Mouse (Mus musculus) MEL (cell line): ENCODE measurements around the gene Setdb2. TPM values are rescaled to one million over a fixed set of nuclear protein-coding genes. Genes with fewer than 3 reads are reported as not detected.

Experiments used
- DNase-seq: peaks from one replicate; pipeline ENCODE4 v3.0.0; 2011; ENCODE audit warnings: low read depth, low spot score
- H3K27ac ChIP-seq: 2 replicates; pipeline ENCODE4 v1.5.1; 2012; ENCODE audit warnings: low read depth, mild to moderate bottlenecking, control low read depth, low read length, moderate library complexity; ENCODE audit not compliant: control insufficient read depth
- H3K27me3 ChIP-seq, 2 experiments: fragments of 150-350 bp in 1 of 2; sonication (generic) in 1 of 2; 2 replicates each; pipeline ENCODE4 v1.6.1; 2012; ENCODE audit warnings: low read length in 2 of 2, mild to moderate bottlenecking in 2 of 2, improper control_type of control experiment in 1 of 2, moderate library complexity in 1 of 2; ENCODE audit not compliant: insufficient read depth in 2 of 2, control insufficient read depth in 1 of 2
- H3K36me3 ChIP-seq, 2 experiments: 2 replicates each; pipeline ENCODE4 v1.6.1; 2012 to 2014; ENCODE audit warnings: low read length in 2 of 2, improper control_type of control experiment in 1 of 2, inconsistent platforms in 1 of 2, mild to moderate bottlenecking in 1 of 2; ENCODE audit not compliant: insufficient read depth in 2 of 2, control insufficient read depth in 1 of 2
- H3K4me1 ChIP-seq, 2 experiments: fragments of 150-350 bp in 1 of 2; sonication (generic) in 1 of 2; 2 replicates each; pipeline ENCODE4 v1.6.1; 2012; ENCODE audit warnings: low read length in 2 of 2, improper control_type of control experiment in 1 of 2, mild to moderate bottlenecking in 1 of 2; ENCODE audit not compliant: insufficient read depth in 2 of 2, control insufficient read depth in 1 of 2
- H3K4me3 ChIP-seq, 2 experiments: fragments of 150-350 bp in 1 of 2; sonication (generic) in 1 of 2; 2 replicates each; pipeline ENCODE4 v1.5.1; 2012; ENCODE audit warnings: low read depth in 2 of 2, low read length in 2 of 2, mild to moderate bottlenecking in 2 of 2, moderate library complexity in 2 of 2, control low read depth in 1 of 2, improper control_type of control experiment in 1 of 2; ENCODE audit not compliant: control insufficient read depth in 1 of 2, insufficient read depth in 1 of 2
- H3K79me2 ChIP-seq: 2 replicates; pipeline ENCODE4 v1.6.1; 2012; ENCODE audit warnings: mild to moderate bottlenecking, low read length, moderate library complexity; ENCODE audit not compliant: control insufficient read depth, poor library complexity, insufficient read depth
- H3K9ac ChIP-seq: 2 replicates; pipeline ENCODE4 v1.6.1; 2012; ENCODE audit warnings: low read depth, mild to moderate bottlenecking, control low read depth, low read length, moderate library complexity; ENCODE audit not compliant: control insufficient read depth, poor library complexity, severe bottlenecking
- H3K9me3 ChIP-seq: fragments of 150-350 bp; sonication (generic); replicated peaks from 2 replicates; pipeline ENCODE4 v1.6.1; 2012; ENCODE audit warnings: mild to moderate bottlenecking, low read length, improper control_type of control experiment, moderate library complexity; ENCODE audit not compliant: insufficient read depth
- BHLHE40 ChIP-seq: IDR thresholded peaks from 2 replicates; pipeline ENCODE4 v1.6.1; 2012; ENCODE audit warnings: low read depth, mild to moderate bottlenecking, inconsistent platforms, low read length, improper control_type of control experiment, borderline replicate concordance
- CHD1 ChIP-seq: IDR thresholded peaks from 2 replicates; pipeline ENCODE4 v1.6.1; 2012; ENCODE audit warnings: low read depth, mild to moderate bottlenecking, inconsistent platforms, low read length, improper control_type of control experiment
- CHD2 ChIP-seq: IDR thresholded peaks from 2 replicates; pipeline ENCODE4 v1.6.1; 2011; ENCODE audit warnings: low read length, improper control_type of control experiment
- CTCF ChIP-seq, 3 experiments: IDR thresholded peaks in 2 of 3; conservative IDR thresholded peaks in 1 of 3; 2 replicates each; pipeline ENCODE4 v1.5.1; 2011 to 2012; ENCODE audit warnings: low read length in 3 of 3, low read depth in 2 of 3, mild to moderate bottlenecking in 2 of 3, improper control_type of control experiment in 1 of 3, inconsistent platforms in 1 of 3, mixed read lengths in 1 of 3, moderate library complexity in 1 of 3; ENCODE audit not compliant: control insufficient read depth in 1 of 3, insufficient read depth in 1 of 3, poor library complexity in 1 of 3, severe bottlenecking in 1 of 3
- E2F4 ChIP-seq: IDR thresholded peaks from 2 replicates; pipeline ENCODE4 v1.6.1; 2011; ENCODE audit warnings: low read depth, low read length, improper control_type of control experiment, borderline replicate concordance
- ELF1 ChIP-seq: IDR thresholded peaks from 2 replicates; pipeline ENCODE4 v1.6.1; 2014; ENCODE audit warnings: low read depth, mild to moderate bottlenecking, inconsistent platforms, low read length, improper control_type of control experiment, moderate library complexity
- EP300 ChIP-seq, 2 experiments: IDR thresholded peaks; 2 replicates each; pipeline ENCODE4 v1.6.1; 2011; ENCODE audit warnings: improper control_type of control experiment in 2 of 2, low read length in 2 of 2, low read depth in 1 of 2, mild to moderate bottlenecking in 1 of 2
- ETS1 ChIP-seq: IDR thresholded peaks from 2 replicates; pipeline ENCODE4 v1.6.1; 2012; ENCODE audit warnings: low read depth, mild to moderate bottlenecking, inconsistent platforms, low read length, improper control_type of control experiment, moderate library complexity
- GATA1 ChIP-seq: IDR thresholded peaks from 2 replicates; pipeline ENCODE4 v1.6.1; 2011; ENCODE audit warnings: low read depth, low read length, improper control_type of control experiment
- JUND ChIP-seq: IDR thresholded peaks from 2 replicates; pipeline ENCODE4 v1.6.1; 2011; ENCODE audit warnings: low read depth, mild to moderate bottlenecking, improper control_type of control experiment, low read length
- MAX ChIP-seq: IDR thresholded peaks from 2 replicates; pipeline ENCODE4 v1.6.1; 2011; ENCODE audit warnings: low read length, improper control_type of control experiment
- MAZ ChIP-seq: IDR thresholded peaks from 2 replicates; pipeline ENCODE4 v1.6.1; 2012; ENCODE audit warnings: low read depth, mild to moderate bottlenecking, inconsistent platforms, low read length, improper control_type of control experiment
- MXI1 ChIP-seq: IDR thresholded peaks from 2 replicates; pipeline ENCODE4 v1.6.1; 2011; ENCODE audit warnings: mild to moderate bottlenecking, low read depth, low read length, improper control_type of control experiment
- MYC ChIP-seq: IDR thresholded peaks from 2 replicates; pipeline ENCODE4 v1.6.1; 2011; ENCODE audit warnings: low read depth, mild to moderate bottlenecking, low read length, improper control_type of control experiment, moderate library complexity
- NELFE ChIP-seq: IDR thresholded peaks from 2 replicates; pipeline ENCODE4 v1.6.1; 2011; ENCODE audit warnings: low read depth, low read length, improper control_type of control experiment
- NRF1 ChIP-seq: IDR thresholded peaks from 2 replicates; pipeline ENCODE4 v1.6.1; 2014; ENCODE audit warnings: low read depth, mild to moderate bottlenecking, inconsistent platforms, low read length, improper control_type of control experiment, moderate library complexity; ENCODE audit not compliant: poor library complexity, insufficient read depth, severe bottlenecking
- POLR2A ChIP-seq, 2 experiments: IDR thresholded peaks; 2 replicates each; pipeline ENCODE4 v1.6.1; 2011 to 2012; ENCODE audit warnings: low read length in 2 of 2, mild to moderate bottlenecking in 2 of 2, control low read depth in 1 of 2, improper control_type of control experiment in 1 of 2, low read depth in 1 of 2, moderate library complexity in 1 of 2; ENCODE audit not compliant: control insufficient read depth in 1 of 2, insufficient read depth in 1 of 2, poor library complexity in 1 of 2
- POLR2AphosphoS2 ChIP-seq: IDR thresholded peaks from 2 replicates; pipeline ENCODE4 v1.6.1; 2011; ENCODE audit warnings: low read length, improper control_type of control experiment
- POLR2AphosphoS5 ChIP-seq: IDR thresholded peaks from 2 replicates; pipeline ENCODE4 v1.6.1; 2012; ENCODE audit warnings: low read depth, borderline replicate concordance, mild to moderate bottlenecking, inconsistent platforms, low read length, moderate library complexity, mixed read lengths
- RAD21 ChIP-seq: IDR thresholded peaks from 2 replicates; pipeline ENCODE4 v1.6.1; 2011; ENCODE audit warnings: mild to moderate bottlenecking, low read depth, low read length, improper control_type of control experiment
- RCOR1 ChIP-seq: IDR thresholded peaks from 2 replicates; pipeline ENCODE4 v1.6.1; 2012; ENCODE audit warnings: low read depth, mild to moderate bottlenecking, inconsistent platforms, low read length, improper control_type of control experiment
- SIN3A ChIP-seq: IDR thresholded peaks from 2 replicates; pipeline ENCODE4 v1.6.1; 2012; ENCODE audit warnings: low read length, improper control_type of control experiment, inconsistent platforms
- SMC3 ChIP-seq: IDR thresholded peaks from 2 replicates; pipeline ENCODE4 v1.6.1; 2011; ENCODE audit warnings: low read depth, low read length, improper control_type of control experiment
- TBP ChIP-seq: IDR thresholded peaks from 2 replicates; pipeline ENCODE4 v1.8.0; 2011; ENCODE audit warnings: low read depth, low read length, improper control_type of control experiment
- TCF12 ChIP-seq: IDR thresholded peaks from 2 replicates; pipeline ENCODE4 v1.6.1; 2014; ENCODE audit warnings: low read depth, mild to moderate bottlenecking, inconsistent platforms, low read length, improper control_type of control experiment, moderate library complexity
- UBTF ChIP-seq: IDR thresholded peaks from 2 replicates; pipeline ENCODE4 v1.6.1; 2012; ENCODE audit warnings: low read depth, mild to moderate bottlenecking, inconsistent platforms, low read length, improper control_type of control experiment, moderate library complexity, borderline replicate concordance; ENCODE audit not compliant: insufficient read depth
- USF2 ChIP-seq, 2 experiments: IDR thresholded peaks; 2 replicates each; pipeline ENCODE4 v1.6.1; 2011 to 2012; ENCODE audit warnings: improper control_type of control experiment in 2 of 2, low read length in 2 of 2, borderline replicate concordance in 1 of 2, inconsistent platforms in 1 of 2, low read depth in 1 of 2, mild to moderate bottlenecking in 1 of 2; ENCODE audit not compliant: insufficient read depth in 1 of 2
- ZC3H11A ChIP-seq: IDR thresholded peaks from 2 replicates; pipeline ENCODE4 v1.6.1; 2012; ENCODE audit warnings: low read depth, mild to moderate bottlenecking, inconsistent platforms, low read length, improper control_type of control experiment
- ZMIZ1 ChIP-seq: IDR thresholded peaks from 2 replicates; pipeline ENCODE4 v1.6.1; 2012; ENCODE audit warnings: low read depth, mild to moderate bottlenecking, inconsistent platforms, low read length, improper control_type of control experiment, moderate library complexity
- ZNF384 ChIP-seq: IDR thresholded peaks from 2 replicates; pipeline ENCODE4 v1.6.1; 2012; ENCODE audit warnings: low read depth, mild to moderate bottlenecking, inconsistent platforms, low read length, improper control_type of control experiment
- polyA plus RNA-seq, 2 experiments: library from polyadenylated mRNA; stranded (reverse) in 1 of 2; unstranded in 1 of 2; fragments of >175 nt in 1 of 2; fragments of >200 nt in 1 of 2; gene quantifications; 2 replicates each; pipeline versions ENCODE4 v1.2.1 to v1.2.4; 2012; ENCODE audit warnings: low replicate concordance in 2 of 2, low read depth in 1 of 2; ENCODE audit not compliant: insufficient read length in 2 of 2, insufficient read depth in 1 of 2, missing spikeins in 1 of 2
- total RNA-seq: library from RNA; depleted of rRNA; stranded (reverse); fragments of 300-350 nt; gene quantifications from 2 replicates; pipeline ENCODE4 v1.2.3, GENCODE M21; 2012

Setdb2 gene
- total and polyA plus RNA-seq, 3 experiments, result 10.8 to 18.3 TPM; not detected in 1

DNA sequence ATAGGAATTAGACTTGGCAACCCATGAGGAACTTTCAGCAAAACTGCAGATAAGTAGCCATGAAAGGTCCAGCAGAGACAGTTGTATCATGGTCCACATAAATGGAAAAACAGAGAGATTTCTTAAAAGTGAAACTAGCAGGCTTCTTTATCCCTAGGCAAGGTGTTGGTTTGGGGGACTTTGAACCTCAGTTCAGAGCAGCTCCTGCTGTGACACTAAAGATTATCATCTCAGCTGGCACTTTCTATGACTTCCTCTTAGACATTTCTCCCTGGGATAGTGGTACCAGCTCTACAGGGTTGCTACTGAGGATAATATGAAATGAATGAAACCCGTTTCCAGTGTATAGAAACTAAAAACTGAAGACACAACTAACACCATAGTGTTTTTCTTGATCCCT lies 51.2 kb downstream of the Setdb2 start:
- TF ChIP-seq SMC3 (no peak), MYC (no peak), ETS1 (no peak), BHLHE40 (no peak), POLR2AphosphoS2 (no peak), MAX (no peak), ZC3H11A (no peak), CHD1 (no peak), JUND (no peak), POLR2AphosphoS5 (no peak), USF2 (IDR thresholded peaks at IDR 0.05; ENCODE audit: borderline replicate concordance in 1 of 2, insufficient read depth in 1 of 2, low read depth in 1 of 2, low read length in 2 of 2) (no peak), RCOR1 (no peak), E2F4 (no peak), ZNF384 (no peak), NRF1 (no peak)
- DNase-seq, result peak; percentile 36
- Histone ChIP-seq H3K27me3 (no peaks in the 10 kb centered on the region), H3K79me2 (no peaks in the 10 kb centered on the region), H3K9me3 (no peaks in the 10 kb centered on the region), H3K36me3 (no peaks in the 10 kb centered on the region), H3K27ac (no peak overlapping the region), H3K4me1 (no peaks in the 10 kb centered on the region), H3K4me3 (no peak overlapping the region), H3K9ac (no peak overlapping the region)

DNA sequence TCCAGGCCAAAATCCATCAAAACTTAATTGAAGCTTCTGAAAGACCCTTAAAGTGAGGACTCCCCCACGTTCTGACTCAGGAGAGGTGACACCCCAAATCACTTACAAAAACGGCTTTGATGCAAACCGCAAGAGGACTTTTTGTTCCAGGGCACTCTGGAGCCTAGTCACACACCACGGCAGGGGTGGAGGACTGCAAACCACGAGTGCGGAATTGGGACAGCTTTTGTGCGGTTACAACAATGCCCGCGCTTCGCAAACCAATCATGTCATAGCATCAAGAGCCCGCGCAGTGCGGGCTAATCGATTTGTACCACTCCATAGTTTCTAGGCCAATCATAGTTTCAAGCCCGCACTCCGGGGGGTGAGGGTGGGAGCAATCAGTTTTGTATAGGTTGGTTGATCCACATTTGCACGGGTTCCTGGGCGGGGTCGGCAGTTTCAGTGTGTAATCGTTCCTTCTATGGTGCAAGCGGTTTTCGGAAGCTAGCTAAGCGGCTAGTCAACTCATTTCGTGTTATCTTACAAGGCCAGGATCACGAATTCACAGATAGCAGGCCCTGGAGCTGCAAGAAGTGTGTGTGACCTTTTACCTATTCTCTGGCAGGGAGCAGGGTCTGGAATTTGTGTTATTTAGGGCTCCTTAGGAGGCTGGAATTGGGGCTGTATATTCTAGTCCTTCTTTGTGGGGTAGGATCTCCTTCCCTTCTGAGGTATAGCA lies 70.2 kb downstream of the Setdb2 start:
- Histone ChIP-seq H3K79me2 (no peaks in the 10 kb centered on the region), H3K27me3 (no peaks in the 10 kb centered on the region), H3K4me1 (peaks cover 0 to 11% of the 10 kb centered on the region in 2 experiments; a peak in 1 of 4 replicates), H3K9ac (peak overlapping the region; percentile 62), H3K36me3 (peaks cover 0 to 12% of the 10 kb centered on the region in 2 experiments; a peak in 2 of 4 replicates), H3K4me3 (peak overlapping the region; percentile 43 to 53), H3K9me3 (no peaks in the 10 kb centered on the region), H3K27ac (peak overlapping the region; percentile 90)
- DNase-seq, result peak; percentile 90
- peak; percentile 61 for TF ChIP-seq MAX
- peak; percentile 76 for TF ChIP-seq GATA1
- peak in 1 of 2 experiments; percentile 43; a peak in 1 of 4 replicates for TF ChIP-seq POLR2A (IDR thresholded peaks at IDR 0.05; ENCODE audit: control insufficient read depth in 1 of 2, insufficient read depth in 1 of 2, low read depth in 1 of 2, low read length in 2 of 2, poor library complexity in 1 of 2)
- TF ChIP-seq USF2 (IDR thresholded peaks at IDR 0.05; ENCODE audit: borderline replicate concordance in 1 of 2, insufficient read depth in 1 of 2, low read depth in 1 of 2, low read length in 2 of 2), result no peak
- no peak for TF ChIP-seq TBP
- TF ChIP-seq RCOR1, result no peak
- TF ChIP-seq SIN3A, result peak; percentile 59
- no peak for TF ChIP-seq CHD2
- peak; percentile 69 for TF ChIP-seq MXI1
- TF ChIP-seq BHLHE40, result no peak; the same call in 1 of the 2 replicates
- no peak for TF ChIP-seq ZC3H11A
- peak; percentile 74 for TF ChIP-seq TCF12
- TF ChIP-seq SMC3, result no peak
- TF ChIP-seq JUND, result no peak
- TF ChIP-seq RAD21, result no peak
- TF ChIP-seq ELF1, result no peak
- no peak for TF ChIP-seq UBTF
- TF ChIP-seq EP300 (IDR thresholded peaks at IDR 0.05; ENCODE audit: low read depth in 1 of 2, low read length in 2 of 2), result peak; percentile 64 to 74
- peak; percentile 46; the same call in 1 of the 2 replicates for TF ChIP-seq NELFE
- peak; percentile 16; the same call in 1 of the 2 replicates for TF ChIP-seq MAZ
- no peak for TF ChIP-seq ZMIZ1
- TF ChIP-seq CTCF (IDR thresholded peaks at IDR 0.05 in 2 of 3, conservative IDR thresholded peaks at IDR 0.05 in 1 of 3; ENCODE audit: control insufficient read depth in 1 of 3, insufficient read depth in 1 of 3, low read depth in 2 of 3, low read length in 3 of 3, poor library complexity in 1 of 3, severe bottlenecking in 1 of 3), result no peak
- TF ChIP-seq POLR2AphosphoS5, result no peak
